Mouse (Mus musculus): ENCODE results near the gene Xntrpc. TPM values are rescaled to one million over a fixed set of nuclear protein-coding genes. Genes with fewer than 3 reads are reported as not detected.
A peak's percentile ranks its signal among the peaks of the same experiment; 100 is the strongest.

Xntrpc gene
- total RNA-seq, 2 experiments from 2014 or later = 1.1 to 1.8 TPM

DNA sequence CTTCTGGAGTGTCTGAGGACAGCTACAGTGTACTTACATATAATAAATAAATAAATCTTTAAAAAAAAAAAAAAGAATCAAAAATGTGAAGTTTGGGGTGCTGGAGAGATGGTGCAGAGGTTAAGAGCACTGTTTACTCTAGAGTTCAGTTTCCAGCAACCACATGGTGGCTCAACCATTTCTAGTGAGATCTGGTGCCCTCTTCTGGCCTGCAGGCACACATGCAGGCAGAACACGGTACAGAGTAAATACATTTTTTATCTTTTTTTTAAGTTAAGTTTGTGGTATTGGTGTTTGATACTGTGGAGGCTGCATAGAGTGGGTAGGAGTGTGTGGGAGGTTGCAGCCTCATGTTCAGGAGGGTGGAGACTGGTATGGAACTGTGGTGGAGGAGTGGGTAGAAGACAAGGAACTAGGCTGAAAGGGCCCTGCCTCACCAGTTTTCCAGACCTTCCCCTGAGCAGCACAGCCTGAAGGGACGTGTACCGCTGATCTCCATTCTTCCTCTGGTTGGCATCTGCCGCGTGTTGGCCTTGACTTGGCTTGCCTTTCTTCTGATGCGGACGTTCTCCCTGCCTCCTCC, 11.3 kb downstream of the Xntrpc start:
- DNase-seq (ENCODE audit: extremely low spot score in 1 of 2, low spot score in 2 of 2) = no peak
- intact Hi-C loops (cut with DNase I) = loop anchor here (5.0 to 10.0 kb wide), 2 partner anchors 160 to 422 kb away; no protein-coding TSS in a partner anchor

DNA sequence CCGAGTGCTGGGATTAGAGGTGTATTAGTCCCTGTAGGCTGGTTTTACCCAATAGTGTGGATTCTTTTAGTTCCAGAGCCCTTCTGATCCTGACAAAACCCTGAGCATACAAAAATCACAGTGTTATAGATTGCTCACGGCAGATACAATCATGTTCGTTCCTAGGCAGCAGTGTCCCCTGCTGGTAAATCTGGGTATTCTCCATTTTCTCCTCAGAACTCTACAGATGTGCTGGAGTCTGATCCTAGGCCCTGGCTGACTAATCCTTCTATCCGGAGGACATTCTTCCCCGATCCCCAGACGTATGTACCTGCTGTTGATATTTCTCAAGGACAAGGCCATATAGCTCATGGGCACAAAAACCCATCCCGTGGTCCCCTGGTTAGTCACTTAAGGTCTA, 13.0 kb downstream of the Xntrpc start:
- intact Hi-C loops (cut with DNase I) = loop anchor here (2.0 to 10.0 kb wide), 3 partner anchors 80 to 424 kb away; no protein-coding TSS in a partner anchor
- DNase-seq (ENCODE audit: extremely low spot score in 1 of 2, low spot score in 2 of 2) = peak in 1 of 2 experiments; percentile 29

DNA sequence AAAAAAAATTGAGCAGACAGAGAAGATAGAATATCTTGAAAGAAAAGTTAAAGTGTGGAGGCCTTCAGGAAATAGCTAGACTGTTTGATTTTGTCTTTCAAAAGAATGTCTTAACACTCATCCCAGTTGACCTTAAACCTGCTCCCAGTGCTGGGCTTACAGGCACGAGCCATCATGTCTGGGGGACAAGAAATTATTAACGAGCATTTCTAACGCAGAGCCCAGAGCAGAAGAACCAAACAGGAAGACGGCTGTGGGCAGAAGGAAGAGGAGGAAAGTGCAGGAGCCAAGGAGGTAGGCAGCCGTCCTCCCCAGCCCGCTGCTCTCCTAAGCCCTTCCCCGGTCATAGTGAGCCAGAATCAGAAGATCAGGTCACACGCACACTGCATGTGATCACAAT, 14.8 kb downstream of the Xntrpc start:
- DNase-seq (ENCODE audit: extremely low spot score in 1 of 2, low spot score in 2 of 2) = no peak
- intact Hi-C loops (cut with DNase I) = no loop called here

DNA sequence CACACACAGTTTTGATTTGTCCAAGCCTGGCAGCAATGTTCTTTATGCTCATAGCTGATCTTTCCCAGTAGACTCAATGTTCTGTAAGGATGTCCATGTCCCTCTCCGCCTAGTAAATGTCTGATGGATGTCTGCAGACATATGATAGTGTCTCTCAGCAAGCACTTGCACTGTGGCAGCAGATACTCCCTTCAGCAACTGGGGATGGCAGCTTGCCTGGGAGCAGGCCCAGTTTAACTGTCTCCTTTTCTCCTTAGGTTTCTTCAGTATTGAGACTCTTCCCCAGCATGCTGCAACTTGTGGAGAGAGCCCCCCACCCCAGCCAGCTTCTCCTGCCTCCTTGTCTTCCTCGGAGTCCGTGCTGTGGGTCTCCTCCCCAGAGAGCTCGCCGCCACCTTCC, 16.3 kb downstream of the Xntrpc start:
- intact Hi-C loops (cut with DNase I) = no loop called here
- DNase-seq (ENCODE audit: extremely low spot score in 1 of 2, low spot score in 2 of 2) = no peak

DNA sequence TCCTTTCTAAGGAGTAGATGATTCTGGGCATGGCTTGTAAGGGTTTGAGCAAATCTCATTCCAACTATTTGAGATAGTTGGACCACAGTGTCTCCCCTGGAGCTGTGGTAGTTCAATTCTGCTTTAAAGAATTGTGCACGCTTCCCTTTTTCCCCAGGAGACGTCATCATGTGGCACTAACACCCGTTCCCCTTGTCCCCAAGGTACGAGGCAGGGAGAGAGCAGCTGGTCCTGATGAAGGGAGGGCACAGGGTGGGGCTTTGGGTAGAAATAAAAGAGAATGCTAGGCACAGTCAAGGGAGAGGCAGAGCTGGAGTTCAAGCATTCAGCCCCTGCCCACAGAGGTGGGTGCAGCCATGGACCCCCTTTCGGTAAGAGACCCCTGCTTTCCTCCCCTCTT, 17.3 kb downstream of the Xntrpc start, which contains the start of gene Trpc2:
Gene Trpc2 (plus strand): TSS at position 301 of the 400 bp plus-strand sequence.
- DNase-seq (ENCODE audit: extremely low spot score in 1 of 2, low spot score in 2 of 2) = no peak
- intact Hi-C loops (cut with DNase I) = no loop called here

DNA sequence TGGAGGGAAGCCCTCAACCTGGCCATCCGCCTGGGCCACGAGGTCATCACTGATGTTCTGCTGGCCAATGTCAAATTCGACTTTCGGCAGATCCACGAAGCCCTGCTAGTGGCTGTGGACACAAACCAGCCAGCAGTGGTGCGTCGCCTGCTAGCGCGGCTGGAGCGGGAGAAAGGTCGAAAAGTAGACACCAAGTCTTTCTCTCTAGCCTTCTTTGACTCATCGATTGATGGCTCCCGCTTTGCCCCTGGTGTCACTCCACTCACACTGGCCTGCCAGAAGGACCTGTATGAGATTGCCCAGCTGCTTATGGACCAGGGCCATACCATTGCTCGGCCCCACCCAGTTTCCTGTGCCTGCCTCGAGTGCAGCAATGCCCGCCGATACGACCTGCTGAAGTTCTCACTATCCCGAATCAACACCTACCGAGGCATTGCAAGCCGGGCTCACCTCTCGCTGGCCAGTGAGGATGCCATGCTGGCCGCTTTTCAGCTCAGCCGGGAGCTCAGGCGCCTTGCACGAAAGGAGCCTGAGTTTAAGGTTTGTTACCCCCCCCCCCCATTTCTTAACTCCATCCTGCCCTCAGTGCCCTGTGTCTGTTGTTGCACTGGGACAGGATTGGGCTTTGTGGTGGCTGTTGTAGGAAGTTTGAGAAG, 18.7 kb downstream of the Xntrpc start:
- DNase-seq (ENCODE audit: extremely low spot score in 1 of 2, low spot score in 2 of 2) = no peak
- intact Hi-C loops (cut with DNase I) = no loop called here

DNA sequence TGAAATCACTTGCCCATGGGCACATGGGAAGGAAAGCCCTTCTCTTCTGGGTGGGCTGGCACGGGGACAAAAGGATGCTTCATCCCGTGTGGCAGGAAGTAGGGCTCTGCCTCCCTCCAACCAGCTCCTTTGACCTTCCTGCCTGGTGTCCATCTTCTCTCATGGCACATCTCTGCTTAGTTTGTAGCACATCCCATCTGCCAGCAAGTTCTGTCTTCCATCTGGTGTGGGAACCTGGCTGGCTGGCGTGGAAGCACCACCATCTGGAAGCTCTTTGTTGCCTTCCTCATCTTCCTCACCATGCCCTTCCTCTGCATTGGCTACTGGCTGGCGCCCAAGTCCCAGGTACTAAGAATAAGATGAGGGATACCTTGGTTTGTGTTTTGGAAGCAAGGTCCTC, 21.8 kb downstream of the Xntrpc start:
- no peak for DNase-seq (ENCODE audit: extremely low spot score in 1 of 2, low spot score in 2 of 2)
- intact Hi-C loops (cut with DNase I) = no loop called here

DNA sequence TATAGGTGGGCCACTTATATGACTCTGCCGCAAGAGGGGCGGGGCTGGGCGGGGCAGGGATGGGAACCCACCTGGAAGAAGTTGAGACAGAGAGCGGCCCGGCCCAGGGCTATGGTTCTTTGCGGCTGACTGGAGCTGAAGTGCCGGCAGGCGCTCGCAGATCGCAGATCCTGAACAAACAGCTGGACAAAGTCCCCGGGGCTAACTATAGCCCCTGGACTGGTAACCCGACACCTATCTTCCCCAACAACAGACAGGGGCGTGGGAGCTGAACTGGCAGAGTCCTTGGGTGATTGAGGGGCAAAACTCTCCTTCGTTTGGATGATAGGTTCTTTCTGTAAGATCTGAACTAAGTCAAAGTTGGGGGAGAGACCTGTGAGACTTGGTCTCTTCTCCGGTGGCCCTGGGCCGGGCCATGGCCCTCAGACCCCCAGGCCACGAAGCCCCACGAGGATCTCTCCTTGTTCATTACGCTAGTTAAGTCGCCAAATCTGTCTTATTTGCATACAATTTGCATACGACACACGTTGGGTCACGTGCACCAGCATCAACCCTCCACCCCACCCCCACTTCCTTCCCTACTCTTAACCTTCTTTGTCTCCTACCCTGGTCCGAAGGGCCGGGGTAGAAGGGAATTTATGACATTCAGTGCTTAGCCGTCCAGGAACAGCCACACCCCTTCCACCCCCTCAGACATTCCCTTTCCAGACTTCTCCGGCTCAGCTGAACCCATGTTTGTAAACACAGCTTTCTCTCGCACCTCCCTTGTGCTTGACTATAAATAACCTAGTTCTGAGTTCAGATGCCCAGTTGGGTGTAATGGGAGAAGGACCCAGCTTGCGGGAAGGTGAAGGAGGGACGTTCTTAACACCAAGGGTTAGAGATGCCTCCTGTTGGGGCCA, 34.5 kb downstream of the Xntrpc start:
- no peak for DNase-seq (ENCODE audit: extremely low spot score in 1 of 2, low spot score in 2 of 2)
- intact Hi-C loops (cut with DNase I) = no loop called here

DNA sequence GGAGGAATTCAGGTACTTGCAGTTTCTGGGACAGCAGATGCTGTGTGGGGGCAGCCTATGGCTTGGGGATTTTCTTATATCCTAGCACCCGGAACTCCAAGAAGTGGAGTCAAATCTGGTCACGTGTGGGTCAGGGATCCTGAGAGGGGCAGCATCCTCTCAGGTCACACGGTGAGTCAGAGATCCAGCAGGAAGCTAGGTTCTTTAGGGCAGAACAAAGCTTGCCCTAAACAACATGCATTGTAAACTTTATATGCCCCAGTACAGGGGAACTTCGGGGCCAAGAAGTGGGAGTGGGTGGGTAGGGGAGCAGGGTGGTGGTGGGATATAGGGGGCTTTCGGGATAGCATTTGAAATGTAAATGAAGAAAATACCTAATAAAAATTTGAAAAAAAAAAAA, 35.4 kb downstream of the Xntrpc start:
- DNase-seq (ENCODE audit: extremely low spot score in 1 of 2, low spot score in 2 of 2) = no peak
- intact Hi-C loops (cut with DNase I) = no loop called here

DNA sequence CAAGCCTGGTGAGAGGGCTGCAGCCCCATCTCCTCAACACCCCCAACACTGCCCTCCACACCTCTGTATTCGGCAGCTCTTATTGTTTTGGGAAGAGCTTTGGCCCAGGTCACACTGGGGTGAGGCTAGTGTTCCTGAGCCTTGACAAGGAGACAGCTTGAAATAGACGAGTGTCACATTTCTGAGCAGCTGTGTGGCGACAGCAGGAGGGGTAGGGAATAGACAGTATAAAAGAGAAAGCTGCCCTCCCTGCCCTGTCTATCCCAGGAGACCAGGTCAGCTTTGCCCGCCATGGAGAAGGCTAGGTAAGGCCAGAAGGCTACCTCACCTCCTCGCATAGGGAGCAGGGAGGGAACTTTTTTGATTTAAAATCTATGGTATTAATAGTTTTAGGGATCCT, 36.0 kb downstream of the Xntrpc start, which contains the start of gene Art1:
Gene Art1 (plus strand): TSS at position 257 of the 400 bp plus-strand sequence.
- no peak for DNase-seq (ENCODE audit: extremely low spot score in 1 of 2, low spot score in 2 of 2)
- intact Hi-C loops (cut with DNase I) = no loop called here

DNA sequence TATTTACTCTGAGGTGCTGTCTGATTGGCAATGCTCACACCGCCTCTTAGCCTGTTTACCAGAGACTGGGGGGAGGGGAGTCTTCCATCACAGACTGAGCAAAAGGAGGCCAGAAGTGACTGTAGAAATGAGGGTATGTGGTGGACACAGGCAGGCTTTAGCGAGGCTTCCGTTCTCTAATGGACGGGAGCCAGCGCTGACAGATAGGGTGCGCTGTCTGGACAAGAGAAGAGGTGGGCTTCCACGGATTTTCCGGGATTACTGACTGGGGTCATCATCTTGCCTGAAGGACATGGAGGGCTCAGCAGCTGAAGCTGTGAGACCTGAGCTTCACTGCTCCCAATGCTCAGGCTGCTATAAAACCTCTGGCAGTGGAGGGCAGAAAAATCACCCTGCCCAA, 36.7 kb downstream of the Xntrpc start:
- intact Hi-C loops (cut with DNase I) = no loop called here
- DNase-seq (ENCODE audit: extremely low spot score in 1 of 2, low spot score in 2 of 2) = no peak

DNA sequence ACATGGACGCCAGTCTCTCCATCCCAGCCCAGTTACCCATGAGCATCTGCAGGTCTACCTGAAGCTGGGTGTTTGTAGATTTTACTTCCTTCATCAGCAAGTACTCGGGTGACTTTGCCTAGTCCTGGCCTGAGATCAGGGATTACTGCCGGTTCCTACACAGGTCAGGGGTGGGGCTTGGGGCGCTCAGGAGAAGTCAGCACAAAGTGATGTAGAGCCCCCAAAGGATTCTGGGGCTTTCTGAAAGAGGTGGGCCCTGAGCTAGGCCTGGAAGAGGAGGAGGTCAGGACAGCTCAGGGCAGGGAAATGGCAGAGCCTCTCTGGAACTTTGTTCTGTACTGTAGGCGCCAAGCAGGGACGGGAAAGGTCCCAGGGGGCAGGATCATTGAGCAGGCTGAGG, 37.2 kb downstream of the Xntrpc start:
- intact Hi-C loops (cut with DNase I) = no loop called here
- no peak for DNase-seq (ENCODE audit: extremely low spot score in 1 of 2, low spot score in 2 of 2)

DNA sequence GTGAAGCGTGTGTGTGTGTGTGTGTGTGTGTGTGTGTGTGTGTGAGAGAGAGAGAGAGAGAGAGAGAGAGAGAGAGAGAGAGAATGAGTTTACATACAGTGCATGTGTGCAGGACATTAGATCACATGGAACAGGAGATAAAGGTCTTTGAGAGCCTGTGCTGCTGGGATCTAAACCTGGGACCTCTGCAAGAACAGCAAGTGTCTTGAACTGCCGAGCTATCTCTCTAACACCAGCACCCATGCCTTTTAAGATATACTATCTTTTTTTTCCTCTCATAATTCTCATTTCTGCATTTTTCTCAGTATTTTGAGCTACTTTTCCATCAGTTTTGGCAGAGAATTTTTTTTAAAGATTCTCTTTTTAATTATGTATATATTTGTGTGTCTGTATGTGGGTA, 38.0 kb downstream of the Xntrpc start:
- DNase-seq (ENCODE audit: extremely low spot score in 1 of 2, low spot score in 2 of 2) = no peak
- intact Hi-C loops (cut with DNase I) = no loop called here

DNA sequence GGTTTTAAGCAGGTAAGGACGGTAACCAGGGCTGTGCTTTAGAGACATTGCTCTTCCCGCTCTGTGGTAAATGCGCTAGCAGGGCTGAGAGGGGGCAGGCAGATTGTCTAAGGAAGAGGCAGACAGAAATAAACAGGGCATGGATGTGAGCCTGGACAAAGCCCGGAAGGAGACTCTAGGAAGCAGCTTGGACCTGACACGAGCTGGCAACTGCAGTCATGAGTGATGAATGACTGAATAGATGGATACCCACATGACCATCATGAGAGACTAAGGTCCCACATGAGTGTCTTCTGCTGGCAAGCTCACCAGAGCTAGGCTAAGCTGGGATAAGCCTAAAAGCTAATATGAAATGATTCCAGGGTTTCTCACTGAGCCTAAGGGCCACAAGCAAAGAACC, 38.6 kb downstream of the Xntrpc start:
- no peak for DNase-seq (ENCODE audit: extremely low spot score in 1 of 2, low spot score in 2 of 2)

DNA sequence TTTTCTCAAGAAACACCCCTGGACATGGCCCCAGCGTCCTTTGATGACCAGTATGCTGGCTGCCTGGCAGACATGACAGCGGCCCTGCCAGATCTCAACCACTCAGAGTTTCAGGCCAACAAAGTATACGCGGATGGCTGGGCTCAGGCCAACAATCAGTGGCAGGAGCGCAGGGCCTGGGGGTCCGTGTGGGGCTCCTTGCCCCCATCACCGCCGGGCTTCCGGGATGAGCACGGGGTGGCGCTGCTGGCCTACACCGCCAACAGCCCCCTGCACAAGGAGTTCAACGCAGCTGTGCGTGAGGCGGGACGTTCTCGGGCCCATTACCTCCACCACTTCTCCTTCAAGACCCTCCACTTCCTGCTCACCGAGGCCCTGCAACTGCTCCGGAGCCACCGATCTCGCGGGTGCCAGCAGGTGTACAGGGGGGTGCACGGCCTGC, 41.2 kb downstream of the Xntrpc start:
- intact Hi-C loops (cut with DNase I) = no loop called here
- peak in 1 of 2 experiments; percentile 45 for DNase-seq (ENCODE audit: extremely low spot score in 1 of 2, low spot score in 2 of 2)

More for the DNA sequence above, 38.6 kb downstream of the Xntrpc start:
- intact Hi-C loops (cut with DNase I) = no loop called here

DNA sequence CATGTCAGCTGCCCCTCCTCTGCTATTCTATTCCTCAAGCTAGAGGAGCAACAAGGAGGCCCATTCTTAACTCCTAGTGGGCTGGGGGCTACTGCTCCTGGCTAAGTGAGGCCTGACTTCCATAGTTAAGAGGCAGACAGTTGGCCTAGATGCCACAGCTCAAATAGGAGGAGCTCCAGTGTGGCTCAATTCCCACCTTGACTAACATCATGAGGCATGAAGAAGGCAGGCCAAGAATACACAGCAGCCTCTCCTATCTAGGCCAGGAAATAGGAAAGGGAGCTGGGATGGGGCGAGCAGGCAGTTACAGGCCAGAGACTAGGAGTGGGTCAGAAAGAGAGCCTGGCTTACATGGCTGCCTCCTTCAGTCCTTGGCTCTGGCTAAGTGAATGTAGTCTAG, 42.7 kb downstream of the Xntrpc start:
- intact Hi-C loops (cut with DNase I) = no loop called here
- peak in 1 of 2 experiments; percentile 7 for DNase-seq (ENCODE audit: extremely low spot score in 1 of 2, low spot score in 2 of 2)

DNA sequence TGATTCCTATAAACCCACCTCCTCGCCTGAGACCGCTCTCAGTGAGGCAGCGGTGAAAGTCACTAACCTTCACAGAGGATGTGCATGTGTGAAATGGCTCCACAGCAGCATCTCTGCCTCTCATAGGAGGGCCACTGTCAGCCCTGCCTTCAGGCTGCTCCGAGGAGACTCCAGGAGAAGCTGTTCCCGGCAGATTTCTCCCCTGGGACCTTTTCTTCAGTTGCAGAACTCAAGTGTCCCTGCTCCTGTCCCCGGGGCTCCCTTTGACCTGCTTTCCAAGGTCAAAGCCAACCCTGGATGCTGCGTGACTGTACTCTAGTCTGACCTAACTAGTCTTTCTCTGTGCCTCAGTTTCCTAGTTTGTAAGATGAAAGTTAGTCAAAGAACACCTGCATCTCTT, 43.7 kb downstream of the Xntrpc start, which contains the start of gene Art5:
Gene Art5 (minus strand): TSS at position 319 of the 400 bp plus-strand sequence.
- DNase-seq (ENCODE audit: extremely low spot score in 1 of 2, low spot score in 2 of 2) = peak in 1 of 2 experiments; percentile 12
- intact Hi-C loops (cut with DNase I) = no loop called here

DNA sequence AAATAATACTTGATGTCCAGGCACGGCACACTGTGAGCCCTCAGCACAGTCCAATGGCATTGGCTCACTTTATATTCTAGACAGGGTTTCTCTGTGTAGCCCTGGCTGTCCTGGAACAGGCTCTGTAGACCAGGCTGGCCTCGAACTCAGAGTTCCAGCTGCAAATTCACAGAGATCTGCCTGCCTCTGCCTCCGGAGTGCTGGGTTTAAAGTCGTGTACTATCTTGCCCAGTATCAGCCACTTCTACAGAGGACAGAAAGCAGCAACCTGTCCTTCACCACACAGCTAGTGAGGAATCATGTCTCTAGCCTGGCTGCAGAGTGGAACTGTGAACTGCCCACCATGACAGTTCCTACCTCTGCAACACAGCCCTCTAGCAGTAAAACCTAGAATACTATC, 44.2 kb downstream of the Xntrpc start:
- intact Hi-C loops (cut with DNase I) = no loop called here

DNA sequence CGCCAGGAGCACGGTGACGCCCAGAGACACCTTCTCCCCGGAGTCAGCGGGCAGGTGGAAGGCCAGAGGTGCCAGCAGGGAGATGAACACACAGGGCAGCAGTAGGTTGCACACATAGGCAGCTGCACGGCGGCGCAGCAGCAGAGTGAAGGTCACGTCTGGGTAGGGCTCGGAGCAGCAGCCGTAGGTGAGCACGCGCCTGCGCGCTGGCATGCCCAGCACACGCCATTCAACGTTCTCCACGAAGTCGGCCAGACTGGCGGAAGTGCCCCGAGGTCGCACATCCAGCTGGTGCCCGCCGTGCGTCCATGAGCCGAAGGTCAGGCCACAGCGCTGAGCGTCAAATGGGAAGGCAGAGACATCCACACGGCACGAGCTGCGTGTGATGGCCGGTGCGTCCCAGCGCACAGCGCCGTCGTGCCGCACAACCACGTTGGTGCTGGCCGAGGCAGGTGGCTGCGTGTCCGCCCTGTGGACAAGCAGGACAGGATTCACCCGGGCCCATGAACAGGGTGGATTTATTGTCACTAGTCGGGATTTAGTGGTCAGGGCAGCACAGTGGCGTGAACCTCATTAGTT, 47.7 kb downstream of the Xntrpc start:
- intact Hi-C loops (cut with DNase I) = no loop called here
- no peak for DNase-seq (ENCODE audit: extremely low spot score in 1 of 2, low spot score in 2 of 2)

More for the DNA sequence above, 44.2 kb downstream of the Xntrpc start:
- DNase-seq (ENCODE audit: extremely low spot score in 1 of 2, low spot score in 2 of 2) = no peak
